Mouse (Mus musculus): ENCODE measurements around the gene Sdsl. TPM values are rescaled to one million over a fixed set of nuclear protein-coding genes. Genes with fewer than 3 reads are reported as not detected.
"Not testable (repeated sequence)": the region's sequence is repeated elsewhere in the genome, so short reads cannot be mapped to it uniquely, and the experiment has no call there.

The Sdsl gene
- total RNA-seq (2021): 1 to 10 TPM; 7.9 to 8.6 TPM
- long read RNA-seq, experiment 1, partial matches to known transcripts: 7 of 9 reads
- long read RNA-seq, experiment 1, other reads (novel, unspliced or antisense): 2 of 9 reads
- long read RNA-seq, experiment 2, partial matches to known transcripts: 3 of 4 reads
- long read RNA-seq, experiment 2, other reads (novel, unspliced or antisense): 1 of 4 reads

DNA sequence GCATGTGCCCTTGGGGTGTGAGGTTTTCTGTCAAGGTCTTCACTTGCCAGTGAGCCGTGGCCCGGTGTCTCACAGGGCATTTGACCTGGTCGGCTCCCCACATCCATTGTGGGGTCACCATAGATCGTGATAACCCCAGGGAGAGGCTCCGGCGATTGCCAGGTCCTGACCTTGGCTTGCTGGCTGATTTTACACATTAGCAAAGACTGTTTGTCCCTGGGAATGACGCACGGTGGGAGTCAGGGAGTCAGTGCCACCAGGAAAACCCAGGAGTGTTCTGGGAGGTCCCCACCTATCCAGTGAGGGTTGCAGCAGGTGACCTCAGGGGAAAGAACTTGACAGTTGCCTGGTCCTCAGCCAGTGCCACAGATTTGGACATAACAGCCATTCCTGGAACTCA is at the start of gene Sdsl:
Gene Sdsl, minus strand, starts transcription at position 41 of the 400 bp plus-strand sequence.
- DNase-seq (ENCODE audit: low spot score in 2 of 2): no peak

- no peak for DNase-seq (ENCODE audit: low spot score in 2 of 2)
These were observed 44.9 kb upstream of the Sdsl start for GRCm38 (mm10) chr5:120517552-120517951.

DNA sequence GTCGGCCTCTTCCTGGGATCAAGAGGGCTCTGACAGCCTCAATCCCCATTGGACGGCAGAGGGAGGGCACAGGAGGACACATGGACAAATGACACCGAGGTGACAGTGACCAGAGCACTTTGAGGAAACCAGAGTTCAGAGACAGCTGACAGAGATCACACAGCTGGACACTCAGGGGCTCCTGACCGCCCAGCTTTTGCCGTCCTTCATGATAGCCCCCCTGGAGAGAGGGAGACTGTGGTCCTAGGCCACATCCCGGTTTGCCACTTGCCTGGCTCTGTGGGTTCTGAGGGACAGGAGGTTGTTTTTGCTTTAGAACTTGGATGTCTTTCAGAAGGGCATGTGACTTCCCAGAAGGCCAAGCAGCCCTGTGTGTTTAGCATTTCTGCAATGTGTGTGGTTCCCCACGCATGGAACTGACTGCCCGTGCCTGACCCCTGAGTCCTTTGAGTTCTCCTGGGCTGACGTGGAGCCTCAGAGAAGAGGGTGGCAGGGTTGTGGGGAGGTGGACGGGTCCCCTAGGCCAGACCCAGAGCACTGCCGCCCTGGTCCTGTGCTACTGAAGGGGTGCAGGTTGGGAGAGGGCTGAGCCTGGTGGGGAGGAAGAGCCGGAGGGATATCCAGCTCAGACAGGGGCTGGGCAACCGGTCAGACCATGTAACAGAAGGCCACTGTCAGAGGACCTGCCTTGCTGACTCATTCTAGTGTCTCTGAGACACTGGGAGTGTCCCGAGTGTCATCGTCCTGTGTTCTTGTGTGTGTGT is 43.8 kb upstream of the Sdsl start:
- DNase-seq (ENCODE audit: low spot score in 2 of 2): no peak

- DNase-seq (ENCODE audit: low spot score in 2 of 2): no peak
These were observed 42.8 kb upstream of the Sdsl start for GRCm38 (mm10) chr5:120515451-120515850.

DNA sequence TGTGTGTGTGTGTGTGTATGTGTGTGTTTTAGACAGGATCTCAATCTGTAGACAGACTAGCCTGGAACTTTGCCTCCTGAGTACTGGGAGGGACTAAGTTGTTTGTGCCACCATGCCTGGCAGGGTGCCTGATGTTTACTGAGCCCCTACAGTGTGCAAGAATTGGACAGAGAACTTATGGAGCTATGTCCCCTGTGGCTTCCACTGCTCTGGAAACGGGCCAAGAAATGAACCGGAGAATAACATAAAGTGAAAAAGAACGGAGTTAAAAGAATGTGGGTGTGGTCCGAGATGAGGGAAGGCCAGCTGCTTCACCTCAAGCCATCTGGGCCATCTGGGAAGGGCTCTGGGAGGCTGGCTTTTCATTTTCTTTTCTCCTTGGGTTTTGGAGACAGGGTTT is 42.1 kb upstream of the Sdsl start:
- DNase-seq (ENCODE audit: low spot score in 2 of 2): no peak

GRCm38 (mm10) chr5:120514031-120514677 is 41.5 kb upstream of the Sdsl start:
- DNase-seq (ENCODE audit: low spot score in 2 of 2): no peak

DNA sequence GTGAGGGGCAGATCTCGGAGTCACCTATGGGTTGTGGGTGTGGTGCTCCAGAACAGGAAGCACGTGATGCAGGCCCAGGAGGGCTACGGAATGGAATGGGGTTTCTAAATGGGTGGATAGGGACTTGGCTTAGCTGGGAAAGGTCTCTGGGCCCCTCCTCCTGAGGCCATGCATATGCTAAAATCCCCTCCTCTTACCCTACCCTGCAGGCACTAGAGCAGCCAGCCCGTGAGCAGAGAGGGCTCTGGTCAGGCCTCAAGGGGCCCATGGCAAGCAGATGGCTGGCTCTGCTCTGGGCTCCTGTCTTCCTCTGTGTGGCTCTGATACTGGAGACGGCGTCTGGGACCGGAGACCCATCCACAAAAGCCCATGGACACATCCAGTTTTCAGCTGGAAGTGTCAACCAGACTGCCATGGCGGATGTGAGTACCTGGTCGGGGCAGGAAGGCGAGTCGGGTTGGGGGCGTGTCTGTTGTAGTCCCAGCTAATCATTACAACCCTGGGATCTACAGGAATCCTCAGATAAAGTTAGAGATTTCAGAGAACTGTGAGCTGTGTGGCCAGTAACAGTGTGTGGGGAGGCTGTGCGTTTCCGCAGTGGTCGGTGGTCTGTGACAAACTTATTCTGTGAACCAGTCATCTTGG is 40.4 kb upstream of the Sdsl start:
- DNase-seq (ENCODE audit: low spot score in 2 of 2): no peak

GRCm38 (mm10) chr5:120511643-120512220 is 39.1 kb upstream of the Sdsl start:
- no peak for DNase-seq (ENCODE audit: low spot score in 2 of 2)

- DNase-seq (ENCODE audit: low spot score in 2 of 2): peak; percentile 74 to 80
These were observed 38.5 kb upstream of the Sdsl start, which contains the start of gene Slc8b1 for GRCm38 (mm10) chr5:120510982-120511642. Gene Slc8b1 (plus strand): TSS chr5:120511168.

- DNase-seq (ENCODE audit: low spot score in 2 of 2): no peak
These were observed 34.7 kb upstream of the Sdsl start for GRCm38 (mm10) chr5:120507311-120507710.

- no peak for DNase-seq (ENCODE audit: low spot score in 2 of 2)
These were observed 33.9 kb upstream of the Sdsl start for GRCm38 (mm10) chr5:120506490-120506889.

DNA sequence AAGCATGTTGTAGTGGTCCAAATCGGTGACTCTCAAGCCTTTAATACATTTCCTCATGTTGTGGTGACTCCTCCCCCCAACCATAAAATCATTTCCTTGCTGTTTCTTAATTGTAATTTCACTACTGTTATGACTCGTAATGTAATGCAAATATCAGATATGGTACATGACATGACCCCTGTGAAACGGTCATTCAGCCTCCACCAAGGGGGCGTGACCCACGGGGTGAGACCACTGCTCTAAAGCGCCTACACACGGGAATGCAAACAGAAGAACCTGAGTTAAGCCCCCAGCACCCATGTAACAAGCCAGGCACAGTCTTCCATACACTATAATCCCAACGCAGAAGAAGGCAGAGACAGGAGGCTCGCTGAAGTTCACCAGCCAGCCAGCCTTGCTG is 33.2 kb upstream of the Sdsl start:
- no peak for DNase-seq (ENCODE audit: low spot score in 2 of 2)

DNA sequence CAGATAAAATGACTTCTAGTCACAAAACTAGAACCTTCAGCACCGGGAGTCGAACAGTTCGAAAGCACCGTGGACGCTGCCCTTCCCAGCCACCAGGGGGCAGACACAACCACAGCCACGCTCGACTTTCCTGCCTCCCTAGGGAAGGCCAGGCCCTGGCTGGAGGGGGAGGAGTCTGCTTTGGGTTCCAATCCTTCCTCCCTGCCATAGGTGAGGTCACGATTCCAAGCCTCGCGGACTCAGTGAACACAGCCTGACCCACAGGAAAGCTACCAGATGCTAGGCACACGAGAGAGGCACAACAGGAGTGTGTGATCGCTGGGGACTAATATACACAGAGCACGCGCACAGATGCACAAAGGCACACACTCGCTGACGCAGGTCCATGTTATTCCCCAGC is 32.8 kb upstream of the Sdsl start:
- DNase-seq (ENCODE audit: low spot score in 2 of 2): peak; percentile 74 to 77

- DNase-seq (ENCODE audit: low spot score in 2 of 2): peak; percentile 77 to 82
These were observed 30.7 kb upstream of the Sdsl start, which contains the start of gene Plbd2 for GRCm38 (mm10) chr5:120503144-120503795. Gene Plbd2 (minus strand): TSS chr5:120503625.

GRCm38 (mm10) chr5:120502675-120503143 is 30.1 kb upstream of the Sdsl start:
- DNase-seq (ENCODE audit: low spot score in 2 of 2): peak in 1 of 2 experiments; percentile 26

- DNase-seq (ENCODE audit: low spot score in 2 of 2): peak; percentile 31 to 40
These were observed 29.6 kb upstream of the Sdsl start for GRCm38 (mm10) chr5:120502147-120502621.

GRCm38 (mm10) chr5:120500609-120501008 is 28.0 kb upstream of the Sdsl start:
- DNase-seq (ENCODE audit: low spot score in 2 of 2): not testable (repeated sequence)

DNA sequence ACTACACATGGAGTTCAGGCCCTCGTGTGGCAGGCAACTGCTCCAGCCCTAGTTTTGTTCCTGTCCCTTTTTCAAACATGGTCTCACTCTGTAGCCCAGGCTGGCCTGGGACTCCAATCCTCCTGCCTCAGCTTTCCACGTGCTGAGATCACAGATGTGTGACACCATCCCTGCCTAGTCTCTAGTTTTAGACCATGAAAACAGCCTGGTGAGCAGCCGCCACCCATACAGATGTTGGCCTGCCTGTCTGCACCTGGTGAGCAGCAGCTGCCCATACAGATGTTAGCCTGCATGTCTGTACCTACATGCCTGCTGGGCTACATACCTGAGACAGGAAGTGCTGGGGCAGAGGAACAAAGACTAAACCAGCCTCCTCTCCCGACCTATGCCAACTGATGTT is 26.6 kb upstream of the Sdsl start:
- DNase-seq (ENCODE audit: low spot score in 2 of 2): no peak

DNA sequence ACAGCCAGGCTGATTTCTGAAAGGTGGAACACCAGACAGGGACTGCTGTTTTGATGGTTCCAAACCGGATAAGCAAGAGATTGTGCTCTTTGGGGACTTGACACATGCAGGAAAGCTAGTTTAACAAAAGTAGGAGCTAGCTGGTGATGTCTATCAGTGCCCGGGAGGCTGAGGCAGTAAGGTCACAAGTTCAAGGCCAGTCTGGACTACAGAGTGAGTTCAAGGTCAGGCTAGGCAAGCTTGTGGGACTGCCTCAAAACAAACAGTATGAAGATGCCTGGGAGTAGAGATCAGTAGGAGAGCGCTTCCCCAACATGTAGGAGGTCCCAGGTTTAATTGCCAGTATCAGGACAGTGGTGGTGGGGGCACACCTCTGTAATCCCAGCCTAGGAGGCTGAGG is 24.5 kb upstream of the Sdsl start:
- DNase-seq (ENCODE audit: low spot score in 2 of 2): no peak

- DNase-seq (ENCODE audit: low spot score in 2 of 2): no peak
These were observed 23.2 kb upstream of the Sdsl start for GRCm38 (mm10) chr5:120495703-120496226.

Measured in left cerebral cortex, adult 18-20 months (tissue).